Mouse (Mus musculus): Measurements from ENCODE around the gene Zdhhc20. TPM values are rescaled to one million over a fixed set of nuclear protein-coding genes. Genes with fewer than 3 reads are reported as not detected.
A peak's percentile ranks its signal among the peaks of the same experiment; 100 is the strongest.

The Zdhhc20 gene
- polyA plus RNA-seq, 1 experiment = 5.1 TPM

- Histone ChIP-seq H3K4me3 (ENCODE audit: extremely low read depth, insufficient read depth, insufficient read length) (no peak overlapping the region), H3K4me1 (ENCODE audit: control insufficient read depth, insufficient read depth, insufficient read length) (no peaks in the 10 kb centered on the region), H3K27ac (ENCODE audit: insufficient read depth, low read length) (no peak overlapping the region), H3K36me3 (ENCODE audit: control insufficient read depth, insufficient read depth, low read length) (no peaks in the 10 kb centered on the region), H3K27me3 (ENCODE audit: control insufficient read depth, insufficient read depth, low read length) (no peaks in the 10 kb centered on the region)
- TF ChIP-seq CTCF (IDR thresholded peaks at IDR 0.05; ENCODE audit: extremely low read depth, insufficient read depth, insufficient read length, insufficient replicate concordance) (no peak), POLR2A (IDR thresholded peaks at IDR 0.05; ENCODE audit: low read depth, low read length) (no peak)
- 93% methylated on average over 2 of the region's 2 CpGs for WGBS
- no peak for DNase-seq (ENCODE audit: low read depth in 1 of 2, low spot score in 2 of 2)
These were observed 79.2 kb downstream of the Zdhhc20 start for GRCm38 (mm10) chr14:57810886-57811285.

DNA sequence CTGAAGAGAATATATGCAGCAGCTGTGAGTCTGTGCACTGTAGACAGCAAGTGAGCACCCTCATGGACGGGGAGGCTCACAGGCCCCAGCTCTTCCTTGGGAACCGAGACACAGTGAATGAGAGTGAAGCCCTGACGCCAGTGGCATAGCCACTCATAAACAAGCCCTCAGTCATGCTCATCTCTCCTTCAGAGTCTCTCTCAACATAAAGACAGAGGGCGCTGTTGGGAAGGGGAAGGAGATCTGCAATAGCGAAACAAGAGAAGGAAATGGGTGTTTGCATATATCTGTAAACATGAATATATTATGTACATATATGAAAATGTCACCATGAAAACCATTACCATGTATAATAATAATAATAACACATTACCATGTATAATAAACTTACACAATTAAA, 81.5 kb downstream of the Zdhhc20 start:
- 64% methylated on average over 5 of the region's 5 CpGs for WGBS
- no peak overlapping the region for H3K27ac ChIP-seq (ENCODE audit: insufficient read depth, low read length)
- no peaks in the 10 kb centered on the region for H3K27me3 ChIP-seq (ENCODE audit: control insufficient read depth, insufficient read depth, low read length)
- no peak overlapping the region for H3K4me3 ChIP-seq (ENCODE audit: extremely low read depth, insufficient read depth, insufficient read length)
- DNase-seq (ENCODE audit: low read depth in 1 of 2, low spot score in 2 of 2) = peak in 1 of 2 experiments; percentile 36
- TF ChIP-seq POLR2A (IDR thresholded peaks at IDR 0.05; ENCODE audit: low read depth, low read length) = no peak
- peak; percentile 22; the same call in 1 of the 2 replicates for TF ChIP-seq CTCF (IDR thresholded peaks at IDR 0.05; ENCODE audit: extremely low read depth, insufficient read depth, insufficient read length, insufficient replicate concordance)
- peaks cover 14% of the 10 kb centered on the region for H3K36me3 ChIP-seq (ENCODE audit: control insufficient read depth, insufficient read depth, low read length)
- no peaks in the 10 kb centered on the region for H3K4me1 ChIP-seq (ENCODE audit: control insufficient read depth, insufficient read depth, insufficient read length)

GRCm38 (mm10) chr14:57803731-57804130, 86.3 kb downstream of the Zdhhc20 start:
- H3K4me3 ChIP-seq (ENCODE audit: extremely low read depth, insufficient read depth, insufficient read length) = no peak overlapping the region
- peaks cover 4% of the 10 kb centered on the region; the same call in 1 of the 2 replicates for H3K4me1 ChIP-seq (ENCODE audit: control insufficient read depth, insufficient read depth, insufficient read length)
- TF ChIP-seq CTCF (IDR thresholded peaks at IDR 0.05; ENCODE audit: extremely low read depth, insufficient read depth, insufficient read length, insufficient replicate concordance) = no peak
- no peak for TF ChIP-seq POLR2A (IDR thresholded peaks at IDR 0.05; ENCODE audit: low read depth, low read length)
- no peak for DNase-seq (ENCODE audit: low read depth in 1 of 2, low spot score in 2 of 2)
- 85% methylated on average over 4 of the region's 4 CpGs for WGBS
- no peaks in the 10 kb centered on the region for H3K27me3 ChIP-seq (ENCODE audit: control insufficient read depth, insufficient read depth, low read length)
- peaks cover 25% of the 10 kb centered on the region for H3K36me3 ChIP-seq (ENCODE audit: control insufficient read depth, insufficient read depth, low read length)
- H3K27ac ChIP-seq (ENCODE audit: insufficient read depth, low read length) = no peak overlapping the region

- Histone ChIP-seq H3K36me3 (ENCODE audit: control insufficient read depth, insufficient read depth, low read length) (peaks cover 11% of the 10 kb centered on the region), H3K4me1 (ENCODE audit: control insufficient read depth, insufficient read depth, insufficient read length) (peaks cover 4% of the 10 kb centered on the region; the same call in 1 of the 2 replicates), H3K4me3 (ENCODE audit: extremely low read depth, insufficient read depth, insufficient read length) (peak within 1 kb of the TSS; percentile 81), H3K27ac (ENCODE audit: insufficient read depth, low read length) (peak within 1 kb of the TSS; percentile 57), H3K27me3 (ENCODE audit: control insufficient read depth, insufficient read depth, low read length) (no peaks in the 10 kb centered on the region)
- peak; percentile 97 for DNase-seq (ENCODE audit: low read depth in 1 of 2, low spot score in 2 of 2)
- TF ChIP-seq POLR2A (IDR thresholded peaks at IDR 0.05; ENCODE audit: low read depth, low read length) = peak; percentile 40
- TF ChIP-seq CTCF (IDR thresholded peaks at IDR 0.05; ENCODE audit: extremely low read depth, insufficient read depth, insufficient read length, insufficient replicate concordance) = no peak
- under 1% methylated on average over 81 of the region's 99 CpGs for WGBS
These were observed 91.8 kb downstream of the Zdhhc20 start, which contains the start of gene Sap18 for GRCm38 (mm10) chr14:57797991-57798931. Gene Sap18 (plus strand): TSS chr14:57798180.

DNA sequence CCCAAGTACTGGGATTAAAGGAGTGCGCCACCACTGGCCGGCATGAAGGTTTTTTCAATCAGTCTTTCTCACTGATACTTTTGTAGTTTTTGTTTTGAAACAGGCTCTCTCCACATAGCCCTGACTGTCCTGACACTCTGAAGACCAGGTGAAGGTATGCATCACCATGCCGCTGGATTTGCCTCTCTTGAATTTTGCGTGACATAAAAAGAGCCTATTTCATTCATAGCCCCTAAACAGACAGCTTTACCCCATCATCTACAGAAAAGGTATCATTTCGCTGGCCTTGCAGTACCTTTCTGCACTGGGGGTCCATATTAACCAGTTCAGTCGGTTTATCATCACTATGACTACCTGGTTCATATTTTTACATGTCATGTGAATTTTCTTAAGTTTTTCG, 92.5 kb downstream of the Zdhhc20 start:
- Histone ChIP-seq H3K27ac (ENCODE audit: insufficient read depth, low read length) (peak overlapping the region; percentile 41; the same call in 1 of the 2 replicates), H3K27me3 (ENCODE audit: control insufficient read depth, insufficient read depth, low read length) (no peaks in the 10 kb centered on the region), H3K4me1 (ENCODE audit: control insufficient read depth, insufficient read depth, insufficient read length) (peaks cover 4% of the 10 kb centered on the region; the same call in 1 of the 2 replicates), H3K36me3 (ENCODE audit: control insufficient read depth, insufficient read depth, low read length) (peaks cover 6% of the 10 kb centered on the region), H3K4me3 (ENCODE audit: extremely low read depth, insufficient read depth, insufficient read length) (peak overlapping the region; percentile 59)
- TF ChIP-seq POLR2A (IDR thresholded peaks at IDR 0.05; ENCODE audit: low read depth, low read length) (no peak), CTCF (IDR thresholded peaks at IDR 0.05; ENCODE audit: extremely low read depth, insufficient read depth, insufficient read length, insufficient replicate concordance) (no peak)
- DNase-seq (ENCODE audit: low read depth in 1 of 2, low spot score in 2 of 2) = peak in 1 of 2 experiments; percentile 14
- 20% methylated on average over 7 of the region's 7 CpGs for WGBS

- H3K27ac ChIP-seq (ENCODE audit: insufficient read depth, low read length) = no peak overlapping the region
- no peak for DNase-seq (ENCODE audit: low read depth in 1 of 2, low spot score in 2 of 2)
- H3K4me1 ChIP-seq (ENCODE audit: control insufficient read depth, insufficient read depth, insufficient read length) = no peaks in the 10 kb centered on the region
- TF ChIP-seq POLR2A (IDR thresholded peaks at IDR 0.05; ENCODE audit: low read depth, low read length) (no peak), CTCF (IDR thresholded peaks at IDR 0.05; ENCODE audit: extremely low read depth, insufficient read depth, insufficient read length, insufficient replicate concordance) (no peak)
- no peak overlapping the region for H3K4me3 ChIP-seq (ENCODE audit: extremely low read depth, insufficient read depth, insufficient read length)
- whole genome bisulfite sequencing = 91% methylated on average over 4 of the region's 4 CpGs
- no peaks in the 10 kb centered on the region for H3K27me3 ChIP-seq (ENCODE audit: control insufficient read depth, insufficient read depth, low read length)
- H3K36me3 ChIP-seq (ENCODE audit: control insufficient read depth, insufficient read depth, low read length) = no peaks in the 10 kb centered on the region
These were observed 98.9 kb downstream of the Zdhhc20 start for GRCm38 (mm10) chr14:57791171-57791570.
